Mouse (Mus musculus) megakaryocyte, embryonic 14.5 days (primary cell): ENCODE results near the gene Mrpl55. TPM values are rescaled to one million over a fixed set of nuclear protein-coding genes. Genes with fewer than 3 reads are reported as not detected.

Experiments used
- H3K27me3 ChIP-seq: replicated peaks from 2 replicates; pipeline ENCODE3; 2012; ENCODE audit warnings: inconsistent platforms
- H3K36me3 ChIP-seq: replicated peaks from 2 replicates; pipeline ENCODE3; 2012; ENCODE audit warnings: low read length, inconsistent platforms, mixed read lengths
- H3K4me1 ChIP-seq: 2 replicates; pipeline ENCODE4 v1.6.1; 2012; ENCODE audit warnings: inconsistent platforms
- H3K4me3 ChIP-seq: replicated peaks from 2 replicates; pipeline ENCODE3; 2012; ENCODE audit warnings: moderate library complexity, mild to moderate bottlenecking, inconsistent platforms
- H3K9me3 ChIP-seq: 2 replicates; pipeline ENCODE4 v1.6.1; 2012; ENCODE audit warnings: inconsistent platforms
- FLI1 ChIP-seq: IDR thresholded peaks from 2 replicates; pipeline ENCODE4 v1.6.1; 2012; ENCODE audit warnings: low read length, inconsistent platforms, mixed read lengths
- GATA1 ChIP-seq: IDR thresholded peaks from 3 replicates; pipeline ENCODE4 v1.6.1; 2012; ENCODE audit warnings: mixed read lengths, low read length, inconsistent platforms, borderline replicate concordance
- polyA plus RNA-seq: library from polyadenylated mRNA; stranded (reverse); fragments of >175 nt; gene quantifications from 2 replicates; pipeline ENCODE4 v1.2.3, GENCODE M21; 2012; ENCODE audit warnings: low replicate concordance; ENCODE audit not compliant: insufficient read depth

Gene Mrpl55
- polyA plus RNA-seq, 1 experiment = 34.5 TPM

DNA sequence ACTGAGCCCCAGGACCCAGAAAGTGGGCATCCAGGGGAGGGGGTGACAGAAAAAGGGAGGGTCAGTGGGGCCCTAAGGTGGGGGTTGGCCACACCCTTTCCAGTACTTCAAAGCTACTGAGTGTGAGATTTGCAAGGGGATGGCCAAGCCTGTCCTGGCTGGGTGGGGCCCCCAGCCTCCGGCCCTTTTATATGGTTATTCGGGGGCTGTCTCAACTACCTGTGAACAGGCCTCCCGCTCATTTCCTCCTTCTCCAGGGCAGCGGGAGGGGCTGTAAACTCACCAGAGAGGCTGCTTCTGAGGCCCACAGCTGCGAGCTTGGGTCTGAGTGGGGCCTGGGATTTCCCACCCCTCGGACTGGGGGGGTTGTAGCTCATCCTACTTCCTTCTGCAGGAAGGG lies 41.6 kb downstream of the Mrpl55 start:
- Histone ChIP-seq H3K36me3 (no peaks in the 10 kb centered on the region), H3K4me3 (no peak overlapping the region), H3K4me1 (peaks cover 5% of the 10 kb centered on the region), H3K27me3 (peaks cover 95% of the 10 kb centered on the region), H3K9me3 (no peaks in the 10 kb centered on the region)
- no peak for TF ChIP-seq GATA1

DNA sequence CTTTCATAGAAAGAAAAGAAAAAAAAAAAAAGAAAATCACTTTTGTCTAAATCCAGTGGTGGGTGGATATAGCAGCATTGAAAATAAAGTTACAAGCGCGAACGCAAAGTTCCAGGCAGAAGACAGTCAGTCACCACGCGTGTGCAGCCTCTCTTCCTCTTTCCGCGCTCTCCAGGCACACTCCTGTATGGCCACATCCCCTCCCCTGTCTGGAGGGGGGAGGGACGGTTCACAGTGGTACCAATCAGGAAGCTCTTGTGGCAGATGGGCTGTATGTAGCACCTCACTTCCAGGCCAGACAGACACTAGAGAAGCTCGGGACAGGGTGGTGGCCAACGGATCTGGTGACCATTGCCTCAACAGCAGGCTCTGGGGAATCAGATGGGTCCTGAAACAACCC lies 45.8 kb downstream of the Mrpl55 start:
- Histone ChIP-seq H3K36me3 (no peaks in the 10 kb centered on the region), H3K4me1 (peaks cover 9% of the 10 kb centered on the region), H3K27me3 (peaks cover 91% of the 10 kb centered on the region), H3K4me3 (no peak overlapping the region), H3K9me3 (no peaks in the 10 kb centered on the region)
- TF ChIP-seq GATA1 (no peak), FLI1 (no peak)

Other genes with a start within 250 kb of the Mrpl55 start
- 16.9 TPM in 1 of 2 replicates, not detected in the other for gene Hist3h2a, start 247.8 kb upstream of the Mrpl55 start, polyA plus RNA-seq
- gene Trim17, start 247.8 kb upstream of the Mrpl55 start, polyA plus RNA-seq = 11.3 and 13.8 TPM in 2 replicates
- gene Trim11, start 224.4 kb upstream of the Mrpl55 start, polyA plus RNA-seq = 12.8 and 20.1 TPM in 2 replicates
- gene Obscn, start 66.1 kb upstream of the Mrpl55 start, polyA plus RNA-seq = 9.6 and 10.4 TPM in 2 replicates
- gene Iba57, start 38.7 kb upstream of the Mrpl55 start, polyA plus RNA-seq = 2.5 TPM in 1 of 2 replicates, not detected in the other
- 0.03 TPM in 1 of 2 replicates, not detected in the other for gene Gjc2, start 19.3 kb upstream of the Mrpl55 start, polyA plus RNA-seq
- gene Guk1, start 10.3 kb upstream of the Mrpl55 start, polyA plus RNA-seq = 19.3 TPM in 1 of 2 replicates, not detected in the other
- gene 2310033P09Rik, start 5.8 kb downstream of the Mrpl55 start, polyA plus RNA-seq = 11.5 and 33.5 TPM in 2 replicates
- 222 and 240 TPM in 2 replicates for gene Arf1, start 25.8 kb downstream of the Mrpl55 start, polyA plus RNA-seq
- gene Wnt3a, start 88.3 kb downstream of the Mrpl55 start, polyA plus RNA-seq = not detected in 2 replicates
- gene Wnt9a, start 104.4 kb downstream of the Mrpl55 start, polyA plus RNA-seq = not detected in 2 replicates
- not detected in 2 replicates for gene Prss38, start 173.2 kb downstream of the Mrpl55 start, polyA plus RNA-seq
- 2.6 and 3.6 TPM in 2 replicates for gene Jmjd4, start 247.6 kb downstream of the Mrpl55 start, polyA plus RNA-seq
- gene Snap47, start 248.7 kb downstream of the Mrpl55 start, polyA plus RNA-seq = 9.9 and 18.6 TPM in 2 replicates